Mouse (Mus musculus): Measurements from ENCODE around the gene Twsg1. TPM values are rescaled to one million over a fixed set of nuclear protein-coding genes. Genes with fewer than 3 reads are reported as not detected.

Twsg1 gene
- polyA plus RNA-seq, 1 experiment, result 92.5 TPM

GRCm38 (mm10) chr17:65939461-65940192 lies 11.4 kb downstream of the Twsg1 start:
- 44% methylated on average over 14 of the region's 14 CpGs for WGBS
- peaks cover 15% of the 10 kb centered on the region for H3K4me1 ChIP-seq (ENCODE audit: control insufficient read depth, insufficient read depth, low read length)
- H3K4me3 ChIP-seq (replicated peaks; ENCODE audit: extremely low read depth, low read depth, low read length), result peak overlapping the region; percentile 6
- TF ChIP-seq POLR2A (IDR thresholded peaks at IDR 0.05; ENCODE audit: borderline replicate concordance, extremely low read depth, low read depth, low read length), result no peak
- no peak for TF ChIP-seq CTCF (IDR thresholded peaks at IDR 0.05; ENCODE audit: insufficient read depth, low read length)
- no peak for DNase-seq

GRCm38 (mm10) chr17:65937671-65938070 lies 13.4 kb downstream of the Twsg1 start:
- DNase-seq, result no peak
- 82% methylated on average over 9 of the region's 9 CpGs for WGBS

GRCm38 (mm10) chr17:65933741-65934140 lies 17.3 kb downstream of the Twsg1 start:
- no peak for TF ChIP-seq POLR2A (IDR thresholded peaks at IDR 0.05; ENCODE audit: borderline replicate concordance, extremely low read depth, low read depth, low read length)
- peak; percentile 50 for TF ChIP-seq CTCF (IDR thresholded peaks at IDR 0.05; ENCODE audit: insufficient read depth, low read length)
- no peak overlapping the region for H3K4me3 ChIP-seq (replicated peaks; ENCODE audit: extremely low read depth, low read depth, low read length)
- 88% methylated on average over 2 of the region's 2 CpGs for WGBS
- peaks cover 10% of the 10 kb centered on the region for H3K4me1 ChIP-seq (ENCODE audit: control insufficient read depth, insufficient read depth, low read length)
- no peak for DNase-seq

More at GRCm38 (mm10) chr17:65937671-65938070, 13.4 kb downstream of the Twsg1 start:
- Histone ChIP-seq H3K4me3 (replicated peaks; ENCODE audit: extremely low read depth, low read depth, low read length) (no peak overlapping the region), H3K4me1 (ENCODE audit: control insufficient read depth, insufficient read depth, low read length) (peaks cover 15% of the 10 kb centered on the region)
- TF ChIP-seq POLR2A (IDR thresholded peaks at IDR 0.05; ENCODE audit: borderline replicate concordance, extremely low read depth, low read depth, low read length) (no peak), CTCF (IDR thresholded peaks at IDR 0.05; ENCODE audit: insufficient read depth, low read length) (no peak)

GRCm38 (mm10) chr17:65931525-65931924 lies 19.5 kb downstream of the Twsg1 start:
- TF ChIP-seq POLR2A (IDR thresholded peaks at IDR 0.05; ENCODE audit: borderline replicate concordance, extremely low read depth, low read depth, low read length) (no peak), CTCF (IDR thresholded peaks at IDR 0.05; ENCODE audit: insufficient read depth, low read length) (no peak)
- DNase-seq, result no peak
- H3K4me1 ChIP-seq (ENCODE audit: control insufficient read depth, insufficient read depth, low read length), result peaks cover 7% of the 10 kb centered on the region
- 47% methylated on average over 6 of the region's 6 CpGs for WGBS
- H3K4me3 ChIP-seq (replicated peaks; ENCODE audit: extremely low read depth, low read depth, low read length), result no peak overlapping the region

- TF ChIP-seq CTCF (IDR thresholded peaks at IDR 0.05; ENCODE audit: insufficient read depth, low read length) (no peak), POLR2A (IDR thresholded peaks at IDR 0.05; ENCODE audit: borderline replicate concordance, extremely low read depth, low read depth, low read length) (peak; percentile 40; the same call in 1 of the 2 replicates)
- Histone ChIP-seq H3K4me1 (ENCODE audit: control insufficient read depth, insufficient read depth, low read length) (peaks cover 7% of the 10 kb centered on the region), H3K4me3 (replicated peaks; ENCODE audit: extremely low read depth, low read depth, low read length) (no peak overlapping the region)
- DNase-seq, result peak; percentile 49
- WGBS, result 47% methylated on average over 6 of the region's 6 CpGs
Observed at GRCm38 (mm10) chr17:65930960-65931359, 20.1 kb downstream of the Twsg1 start.

GRCm38 (mm10) chr17:65930158-65930826 lies 20.7 kb downstream of the Twsg1 start:
- TF ChIP-seq CTCF (IDR thresholded peaks at IDR 0.05; ENCODE audit: insufficient read depth, low read length) (no peak), POLR2A (IDR thresholded peaks at IDR 0.05; ENCODE audit: borderline replicate concordance, extremely low read depth, low read depth, low read length) (no peak)
- H3K4me1 ChIP-seq (ENCODE audit: control insufficient read depth, insufficient read depth, low read length), result peaks cover 7% of the 10 kb centered on the region
- DNase-seq, result no peak
- WGBS, result 82% methylated on average over 7 of the region's 7 CpGs
- H3K4me3 ChIP-seq (replicated peaks; ENCODE audit: extremely low read depth, low read depth, low read length), result no peak overlapping the region

GRCm38 (mm10) chr17:65929319-65929978 lies 21.6 kb downstream of the Twsg1 start:
- Histone ChIP-seq H3K4me1 (ENCODE audit: control insufficient read depth, insufficient read depth, low read length) (peaks cover 7% of the 10 kb centered on the region), H3K4me3 (replicated peaks; ENCODE audit: extremely low read depth, low read depth, low read length) (no peak overlapping the region)
- 67% methylated on average over 22 of the region's 22 CpGs for WGBS
- peak; percentile 60 for DNase-seq
- TF ChIP-seq POLR2A (IDR thresholded peaks at IDR 0.05; ENCODE audit: borderline replicate concordance, extremely low read depth, low read depth, low read length), result peak; percentile 16; the same call in 1 of the 2 replicates
- no peak for TF ChIP-seq CTCF (IDR thresholded peaks at IDR 0.05; ENCODE audit: insufficient read depth, low read length)

GRCm38 (mm10) chr17:65927077-65927476 lies 23.9 kb downstream of the Twsg1 start:
- WGBS, result 77% methylated on average over 4 of the region's 4 CpGs
- Histone ChIP-seq H3K4me3 (replicated peaks; ENCODE audit: extremely low read depth, low read depth, low read length) (no peak overlapping the region), H3K4me1 (ENCODE audit: control insufficient read depth, insufficient read depth, low read length) (peaks cover 7% of the 10 kb centered on the region)
- no peak for DNase-seq
- TF ChIP-seq POLR2A (IDR thresholded peaks at IDR 0.05; ENCODE audit: borderline replicate concordance, extremely low read depth, low read depth, low read length) (no peak), CTCF (IDR thresholded peaks at IDR 0.05; ENCODE audit: insufficient read depth, low read length) (no peak)

- TF ChIP-seq CTCF (IDR thresholded peaks at IDR 0.05; ENCODE audit: insufficient read depth, low read length) (no peak), POLR2A (IDR thresholded peaks at IDR 0.05; ENCODE audit: borderline replicate concordance, extremely low read depth, low read depth, low read length) (no peak)
- H3K4me3 ChIP-seq (replicated peaks; ENCODE audit: extremely low read depth, low read depth, low read length), result no peak overlapping the region
- WGBS, result 45% methylated on average over 5 of the region's 5 CpGs
- no peaks in the 10 kb centered on the region for H3K4me1 ChIP-seq (ENCODE audit: control insufficient read depth, insufficient read depth, low read length)
- no peak for DNase-seq
Observed at GRCm38 (mm10) chr17:65924218-65924617, 26.8 kb downstream of the Twsg1 start.

Measured in lung, adult 2 months (tissue).